Mouse (Mus musculus) bone marrow, adult 2 months (tissue): Measurements from ENCODE around the gene Zfand3.

ENCODE experiments used
- CTCF ChIP-seq: fragments of 200-500 bp; IDR thresholded peaks from 2 replicates; pipeline ENCODE4 v1.5.1; 2011; ENCODE audit warnings: low read length, control low read depth; ENCODE audit not compliant: control insufficient read depth, insufficient read depth
- POLR2A ChIP-seq: fragments of 200-500 bp; IDR thresholded peaks from 2 replicates; pipeline ENCODE4 v1.6.1; 2011; ENCODE audit warnings: low read depth, mild to moderate bottlenecking, control low read depth, low read length, borderline replicate concordance; ENCODE audit not compliant: control insufficient read depth

DNA sequence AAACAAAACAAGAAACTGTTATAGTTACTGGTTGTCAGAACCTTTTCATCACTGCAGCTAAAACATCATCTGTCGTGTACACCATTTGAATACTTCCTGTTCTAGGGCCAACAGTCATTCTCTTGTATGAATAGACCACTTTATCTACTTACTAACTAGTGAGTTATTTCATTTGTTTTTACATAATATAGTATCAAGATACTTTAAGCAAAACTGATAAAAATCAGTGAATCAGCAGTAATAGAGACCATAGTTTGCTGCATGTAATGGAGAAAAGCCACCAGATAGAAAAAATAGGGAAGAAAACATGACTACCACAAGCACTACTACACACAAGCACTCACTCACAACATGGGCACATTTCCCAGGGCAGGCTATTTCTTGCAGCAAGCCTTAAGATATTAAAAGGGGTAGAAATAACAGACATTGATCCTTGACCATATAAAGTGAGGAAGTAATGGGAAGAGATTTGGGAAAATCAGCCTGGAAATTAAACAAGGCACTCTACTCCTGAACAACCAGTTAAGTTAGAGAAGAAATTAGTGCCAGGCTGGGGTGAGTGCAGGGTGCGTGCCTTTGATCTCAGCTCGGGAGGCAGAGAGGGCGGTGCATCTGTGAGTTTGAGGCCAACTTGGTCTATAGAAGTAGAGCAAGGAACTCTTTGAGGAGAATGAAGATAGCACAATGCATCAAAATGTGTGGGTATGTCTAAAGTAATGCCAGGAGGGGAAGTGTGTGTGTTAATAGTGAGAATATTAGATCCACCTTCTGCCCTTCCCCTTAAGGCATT, 30.9 kb downstream of the Zfand3 start:
- TF ChIP-seq CTCF (no peak), POLR2A (no peak)
